Mouse (Mus musculus): ENCODE results near the gene Trpm6. TPM values are rescaled to one million over a fixed set of nuclear protein-coding genes. Genes with fewer than 3 reads are reported as not detected.

Gene Trpm6
- polyA plus RNA-seq, 1 experiment: not detected

DNA sequence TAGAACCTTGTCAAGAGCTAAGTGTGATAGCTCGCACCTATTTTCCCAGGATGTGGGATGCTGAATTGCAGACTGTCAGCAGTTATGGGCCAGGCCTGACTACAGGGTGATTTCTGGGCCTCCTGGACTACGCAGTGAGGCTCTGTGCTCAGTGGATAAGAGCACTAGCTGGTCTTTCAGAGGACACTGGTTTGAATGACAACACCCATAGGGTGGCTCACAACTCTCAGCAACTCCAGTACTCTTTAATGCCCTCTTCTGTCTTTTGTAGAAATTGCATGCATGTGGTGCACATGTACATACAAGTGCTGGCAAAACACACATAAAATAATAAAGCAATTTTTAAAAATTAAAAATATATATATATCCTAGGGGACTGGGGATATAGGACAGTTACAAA is 24.6 kb upstream of the Trpm6 start:
- Histone ChIP-seq H3K27ac (ENCODE audit: insufficient read depth, low read depth, low read length) (no peak overlapping the region), H3K4me1 (ENCODE audit: control insufficient read depth, insufficient read depth, low read length) (no peaks in the 10 kb centered on the region), H3K4me3 (ENCODE audit: insufficient read depth, low read depth, low read length) (no peak overlapping the region)
- WGBS: 91% methylated on average over 2 of the region's 2 CpGs
- TF ChIP-seq POLR2A (IDR thresholded peaks at IDR 0.05; ENCODE audit: insufficient read depth, low read depth, low read length): no peak
- no peak for TF ChIP-seq CTCF (IDR thresholded peaks at IDR 0.05; ENCODE audit: insufficient read depth, low read depth, low read length)

DNA sequence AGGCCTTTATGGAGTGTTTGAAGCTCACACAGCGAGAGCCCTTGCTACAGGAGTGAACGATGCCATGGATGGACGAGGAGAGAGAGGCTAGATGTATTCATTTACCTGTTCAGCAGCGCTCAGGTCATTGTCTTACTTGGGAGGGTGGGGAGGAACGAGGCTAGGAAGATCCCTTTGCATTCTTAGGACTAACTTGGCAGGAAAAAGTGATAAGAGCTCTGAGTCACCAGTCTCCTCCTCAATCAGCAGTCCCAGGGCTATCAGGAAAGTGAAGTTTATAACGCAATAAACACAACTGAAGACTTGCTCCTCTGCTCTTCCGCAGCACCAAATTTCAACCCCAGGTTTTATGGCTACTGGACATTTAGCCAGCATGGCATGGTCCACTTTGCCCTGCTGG is 19.5 kb upstream of the Trpm6 start:
- Histone ChIP-seq H3K27ac (ENCODE audit: insufficient read depth, low read depth, low read length) (no peak overlapping the region), H3K4me1 (ENCODE audit: control insufficient read depth, insufficient read depth, low read length) (no peaks in the 10 kb centered on the region), H3K4me3 (ENCODE audit: insufficient read depth, low read depth, low read length) (no peak overlapping the region)
- no peak for TF ChIP-seq POLR2A (IDR thresholded peaks at IDR 0.05; ENCODE audit: insufficient read depth, low read depth, low read length)
- TF ChIP-seq CTCF (IDR thresholded peaks at IDR 0.05; ENCODE audit: insufficient read depth, low read depth, low read length): no peak
- WGBS: 86% methylated on average over 7 of the region's 7 CpGs

DNA sequence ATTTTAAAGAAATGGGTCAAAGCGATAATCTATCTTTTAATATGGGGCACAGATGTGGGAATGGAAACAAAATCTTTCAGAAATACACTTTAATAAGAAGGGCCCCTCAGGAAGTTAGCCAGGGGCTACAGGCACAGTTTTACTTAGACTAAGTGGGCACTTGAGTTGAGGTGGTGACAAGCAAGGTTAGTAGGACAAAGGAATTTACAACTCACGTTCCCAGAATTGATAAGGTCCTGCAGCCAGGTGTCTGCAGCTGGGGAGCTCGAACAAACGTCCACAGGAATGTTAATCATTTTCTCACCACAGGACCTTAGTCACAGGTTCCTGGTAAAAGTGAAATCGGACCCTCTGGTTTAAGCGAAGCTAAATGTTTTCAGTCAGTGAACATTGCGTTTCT is 18.7 kb upstream of the Trpm6 start:
- WGBS: 61% methylated on average over 7 of the region's 7 CpGs
- TF ChIP-seq POLR2A (IDR thresholded peaks at IDR 0.05; ENCODE audit: insufficient read depth, low read depth, low read length): no peak
- TF ChIP-seq CTCF (IDR thresholded peaks at IDR 0.05; ENCODE audit: insufficient read depth, low read depth, low read length): no peak
- H3K4me3 ChIP-seq (ENCODE audit: insufficient read depth, low read depth, low read length): no peak overlapping the region
- no peak overlapping the region for H3K27ac ChIP-seq (ENCODE audit: insufficient read depth, low read depth, low read length)
- H3K4me1 ChIP-seq (ENCODE audit: control insufficient read depth, insufficient read depth, low read length): no peaks in the 10 kb centered on the region

DNA sequence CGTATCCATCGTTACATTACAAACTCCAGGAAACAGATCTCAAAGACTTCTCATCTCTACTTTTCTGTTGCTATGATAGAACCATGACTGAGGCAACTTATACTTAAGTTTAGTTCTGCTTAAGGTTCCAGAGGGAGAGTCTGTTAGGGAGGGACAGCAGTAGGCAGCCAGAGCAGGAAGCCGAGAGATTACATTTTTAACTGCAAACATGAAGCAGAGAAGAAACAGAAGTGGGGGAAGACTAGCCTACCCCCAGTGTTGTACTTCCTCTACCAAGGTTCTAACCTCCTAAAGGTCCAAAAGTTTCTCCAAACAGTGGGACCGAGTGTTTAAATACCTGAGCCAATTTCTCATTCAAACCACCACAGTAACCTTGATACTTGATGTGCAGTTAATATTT is 13.9 kb upstream of the Trpm6 start:
- WGBS: 96% methylated on average over 4 of the region's 4 CpGs
- Histone ChIP-seq H3K4me1 (ENCODE audit: control insufficient read depth, insufficient read depth, low read length) (no peaks in the 10 kb centered on the region), H3K4me3 (ENCODE audit: insufficient read depth, low read depth, low read length) (no peak overlapping the region), H3K27ac (ENCODE audit: insufficient read depth, low read depth, low read length) (no peak overlapping the region)
- TF ChIP-seq CTCF (IDR thresholded peaks at IDR 0.05; ENCODE audit: insufficient read depth, low read depth, low read length) (no peak), POLR2A (IDR thresholded peaks at IDR 0.05; ENCODE audit: insufficient read depth, low read depth, low read length) (no peak)

DNA sequence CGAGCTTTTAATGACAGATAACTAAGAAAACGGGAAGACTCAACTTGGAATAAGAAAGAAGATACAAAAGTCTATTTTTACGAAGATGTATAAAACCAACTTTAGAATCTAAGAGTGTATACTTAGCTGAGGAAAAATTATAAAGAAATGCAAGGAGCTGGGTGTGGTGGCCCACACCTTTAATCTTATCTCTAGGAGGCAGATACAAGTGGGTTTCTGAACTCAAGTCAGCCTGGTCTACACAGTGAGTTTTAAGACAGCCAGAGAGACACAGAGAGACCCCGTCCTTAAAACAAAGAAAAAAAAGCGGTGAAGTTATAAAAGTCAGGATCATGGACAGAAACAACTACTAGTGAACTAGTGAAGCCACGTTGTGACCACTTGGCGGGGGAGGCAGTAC is 10.6 kb upstream of the Trpm6 start:
- H3K4me1 ChIP-seq (ENCODE audit: control insufficient read depth, insufficient read depth, low read length): no peaks in the 10 kb centered on the region
- no peak overlapping the region for H3K27ac ChIP-seq (ENCODE audit: insufficient read depth, low read depth, low read length)
- WGBS: 88% methylated on average over 7 of the region's 7 CpGs
- TF ChIP-seq POLR2A (IDR thresholded peaks at IDR 0.05; ENCODE audit: insufficient read depth, low read depth, low read length): no peak
- TF ChIP-seq CTCF (IDR thresholded peaks at IDR 0.05; ENCODE audit: insufficient read depth, low read depth, low read length): no peak
- no peak overlapping the region for H3K4me3 ChIP-seq (ENCODE audit: insufficient read depth, low read depth, low read length)

DNA sequence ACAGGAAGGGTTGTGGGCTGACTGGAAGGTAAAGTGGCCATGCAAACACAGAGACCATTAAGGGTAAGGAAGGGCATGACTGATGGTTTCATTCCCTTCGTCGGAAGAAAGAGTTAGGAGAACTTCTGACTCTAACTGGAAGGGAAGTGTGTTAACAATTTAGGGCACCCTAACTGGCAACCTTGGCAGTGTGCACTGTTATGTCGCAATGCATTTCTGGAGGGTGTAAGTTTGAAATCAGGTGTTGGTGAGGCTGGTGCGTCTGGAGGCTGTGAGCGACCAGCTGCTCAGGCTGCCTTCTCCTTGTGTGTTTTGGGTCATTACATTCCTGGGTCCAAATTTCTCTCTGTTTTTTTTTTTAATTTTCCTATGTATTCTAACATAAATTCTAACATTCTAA is 5.8 kb upstream of the Trpm6 start:
- Histone ChIP-seq H3K27ac (ENCODE audit: insufficient read depth, low read depth, low read length) (no peak overlapping the region), H3K4me3 (ENCODE audit: insufficient read depth, low read depth, low read length) (no peak overlapping the region), H3K4me1 (ENCODE audit: control insufficient read depth, insufficient read depth, low read length) (no peaks in the 10 kb centered on the region)
- WGBS: 88% methylated on average over 5 of the region's 5 CpGs
- TF ChIP-seq POLR2A (IDR thresholded peaks at IDR 0.05; ENCODE audit: insufficient read depth, low read depth, low read length) (no peak), CTCF (IDR thresholded peaks at IDR 0.05; ENCODE audit: insufficient read depth, low read depth, low read length) (no peak)

DNA sequence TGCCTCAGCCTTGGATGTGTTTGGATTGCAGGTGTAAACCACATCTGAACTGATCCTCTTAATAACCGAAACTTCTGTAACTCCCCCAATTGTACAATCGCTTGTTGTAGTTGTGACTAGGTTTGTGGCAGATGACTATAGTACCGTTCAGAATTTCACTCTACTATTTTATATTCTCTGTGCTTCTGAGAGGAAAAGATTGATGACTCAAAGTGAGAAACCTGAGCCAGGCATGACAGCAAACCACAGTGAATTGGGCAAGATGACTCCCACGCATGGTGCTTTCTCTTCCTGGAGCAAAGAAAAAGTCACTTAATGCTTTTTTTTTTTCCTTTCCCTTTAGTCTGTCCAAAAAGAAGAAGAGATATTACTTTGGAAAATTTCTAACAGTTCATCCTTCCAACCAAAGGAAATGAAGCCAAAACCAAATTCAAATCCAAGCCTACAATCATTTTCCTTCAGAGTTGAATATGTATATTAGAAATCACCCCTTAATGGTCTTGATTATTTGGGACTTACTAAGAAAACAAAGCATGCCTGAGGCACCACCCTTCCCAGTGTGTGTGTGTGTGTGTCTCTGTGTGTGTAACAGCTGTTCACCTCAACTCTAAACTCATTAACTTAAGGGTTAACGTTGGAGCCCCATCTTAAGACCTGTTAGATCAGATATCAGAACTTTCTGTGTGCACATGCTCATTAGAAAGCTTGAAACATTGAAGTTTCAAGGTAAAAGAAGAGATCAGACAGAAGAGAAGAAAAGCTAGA is 3.0 kb upstream of the Trpm6 start:
- no peak overlapping the region for H3K27ac ChIP-seq (ENCODE audit: insufficient read depth, low read depth, low read length)
- WGBS: 90% methylated on average over 5 of the region's 5 CpGs
- H3K4me3 ChIP-seq (ENCODE audit: insufficient read depth, low read depth, low read length): no peak overlapping the region
- TF ChIP-seq POLR2A (IDR thresholded peaks at IDR 0.05; ENCODE audit: insufficient read depth, low read depth, low read length) (no peak), CTCF (IDR thresholded peaks at IDR 0.05; ENCODE audit: insufficient read depth, low read depth, low read length) (no peak)
- peaks cover 7% of the 10 kb centered on the region for H3K4me1 ChIP-seq (ENCODE audit: control insufficient read depth, insufficient read depth, low read length)

DNA sequence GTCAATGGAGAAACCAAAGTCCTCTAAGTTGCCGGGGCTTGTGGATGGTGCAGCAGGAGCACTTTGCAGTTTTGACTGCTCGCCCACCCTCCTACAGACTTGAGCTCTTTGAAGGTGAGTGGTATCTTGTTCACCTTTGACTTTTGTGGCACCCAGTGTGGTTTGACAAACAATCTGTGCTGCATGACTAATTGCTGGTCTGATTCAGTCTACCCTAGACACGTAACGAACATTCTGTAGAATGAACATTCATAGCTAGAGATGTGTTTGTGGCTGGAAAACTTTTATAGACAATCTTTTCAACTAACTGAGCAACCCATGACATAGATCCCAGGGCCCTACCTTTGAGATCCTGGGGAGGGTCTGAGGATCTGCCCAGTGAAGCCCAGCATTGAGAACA is 2.4 kb upstream of the Trpm6 start:
- Histone ChIP-seq H3K4me3 (ENCODE audit: insufficient read depth, low read depth, low read length) (no peak overlapping the region), H3K27ac (ENCODE audit: insufficient read depth, low read depth, low read length) (no peak overlapping the region), H3K4me1 (ENCODE audit: control insufficient read depth, insufficient read depth, low read length) (peaks cover 7% of the 10 kb centered on the region)
- TF ChIP-seq CTCF (IDR thresholded peaks at IDR 0.05; ENCODE audit: insufficient read depth, low read depth, low read length) (no peak), POLR2A (IDR thresholded peaks at IDR 0.05; ENCODE audit: insufficient read depth, low read depth, low read length) (no peak)
- 96% methylated on average over 4 of the region's 4 CpGs for WGBS

DNA sequence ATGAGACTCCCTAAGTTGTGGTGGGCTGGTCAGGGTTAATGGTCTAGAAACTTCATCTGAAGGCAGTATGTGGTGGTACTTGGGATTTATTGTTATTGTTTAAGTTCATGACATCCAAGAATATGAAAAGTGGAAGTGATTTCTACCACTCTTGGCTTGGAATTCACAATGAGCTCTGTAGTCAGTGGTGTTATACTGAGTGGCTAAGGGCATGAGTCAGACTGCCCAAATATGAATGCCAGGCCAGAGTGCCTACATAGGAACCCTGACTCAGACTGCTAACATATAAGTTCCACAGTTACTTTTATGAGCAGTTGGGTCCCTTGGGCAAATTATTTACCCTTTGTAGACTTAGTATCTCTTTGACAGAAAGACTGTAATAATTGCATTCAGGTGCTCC is 7.4 kb downstream of the Trpm6 start:
- H3K4me1 ChIP-seq (ENCODE audit: control insufficient read depth, insufficient read depth, low read length): no peaks in the 10 kb centered on the region
- H3K27ac ChIP-seq (ENCODE audit: insufficient read depth, low read depth, low read length): no peak overlapping the region
- TF ChIP-seq POLR2A (IDR thresholded peaks at IDR 0.05; ENCODE audit: insufficient read depth, low read depth, low read length): no peak
- no peak for TF ChIP-seq CTCF (IDR thresholded peaks at IDR 0.05; ENCODE audit: insufficient read depth, low read depth, low read length)
- no peak overlapping the region for H3K4me3 ChIP-seq (ENCODE audit: insufficient read depth, low read depth, low read length)
